Mouse (Mus musculus) cerebellum, adult 11 months (tissue): Measurements from ENCODE around the gene Ptgs2.

Source experiments
- DNase-seq: peaks from one replicate; pipeline ENCODE4 v3.0.0; 2022

Ptgs2 gene

GRCm38 (mm10) chr1:150099790-150100333 lies at the start of gene Ptgs2:
Gene Ptgs2, plus strand, starts transcription at chr1:150100031.
- DNase-seq: no peak

DNA sequence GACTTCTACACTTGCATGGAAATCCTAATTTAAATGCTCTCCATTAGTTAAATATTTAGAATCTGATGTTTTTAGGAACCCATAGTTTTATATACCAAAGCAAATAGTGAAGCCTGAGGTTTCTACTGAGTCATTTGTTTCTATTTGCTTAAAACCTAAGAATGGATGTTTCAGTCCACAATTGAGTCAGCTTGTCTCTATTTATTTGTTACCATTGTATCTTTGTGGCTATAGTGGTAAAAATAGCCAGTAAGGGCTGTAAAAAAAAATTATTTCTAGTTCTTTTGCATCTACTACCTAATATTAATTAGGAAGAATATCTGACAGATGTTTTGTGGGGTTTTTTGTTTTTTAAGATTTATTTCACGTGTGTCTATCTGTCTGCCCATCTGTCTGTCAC lies 49.6 kb upstream of the Ptgs2 start:
- no peak for DNase-seq

DNA sequence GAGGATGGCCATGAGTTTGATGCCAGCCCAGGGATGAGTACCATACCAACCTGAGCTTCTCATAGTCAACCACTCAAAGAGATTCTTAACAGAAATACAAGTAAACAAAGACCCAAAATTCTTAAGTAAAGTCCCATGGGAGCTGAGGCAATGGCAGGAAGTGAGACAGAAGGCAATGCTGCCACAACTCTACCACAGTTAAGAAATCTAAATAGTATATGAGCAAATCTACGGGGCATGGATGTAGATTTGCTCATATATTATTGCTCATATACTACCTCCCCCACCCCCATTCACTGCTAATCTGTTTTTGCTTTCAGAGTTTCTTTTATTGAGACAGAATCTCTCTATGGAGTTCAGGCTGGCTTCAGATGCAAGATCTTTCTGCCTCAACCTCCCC lies 34.1 kb upstream of the Ptgs2 start:
- no peak for DNase-seq

GRCm38 (mm10) chr1:150072880-150073279 lies 27.0 kb upstream of the Ptgs2 start:
- no peak for DNase-seq

DNA sequence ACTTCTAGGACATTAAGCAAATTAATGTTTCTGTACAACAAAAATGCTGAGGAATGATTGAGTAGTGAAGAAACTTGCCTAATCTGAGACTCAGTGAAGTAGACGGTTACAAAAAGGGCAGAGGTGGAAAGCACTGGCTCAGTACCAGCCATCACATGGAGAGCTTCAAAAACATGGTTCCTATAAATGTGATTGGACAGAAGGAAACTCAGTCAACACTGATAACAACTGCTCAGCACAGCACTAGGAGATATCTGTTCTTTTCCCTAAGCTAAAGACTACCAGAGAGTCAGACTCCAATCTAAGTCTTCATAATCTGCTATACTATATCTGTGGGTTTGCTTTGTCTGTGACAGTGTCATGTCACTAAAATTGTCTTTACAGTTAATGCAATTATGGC lies 25.2 kb upstream of the Ptgs2 start:
- DNase-seq: no peak

GRCm38 (mm10) chr1:150089040-150089692 lies 10.7 kb upstream of the Ptgs2 start:
- no peak for DNase-seq

- no peak for DNase-seq
These were observed 9.6 kb upstream of the Ptgs2 start for GRCm38 (mm10) chr1:150090229-150090628.

DNA sequence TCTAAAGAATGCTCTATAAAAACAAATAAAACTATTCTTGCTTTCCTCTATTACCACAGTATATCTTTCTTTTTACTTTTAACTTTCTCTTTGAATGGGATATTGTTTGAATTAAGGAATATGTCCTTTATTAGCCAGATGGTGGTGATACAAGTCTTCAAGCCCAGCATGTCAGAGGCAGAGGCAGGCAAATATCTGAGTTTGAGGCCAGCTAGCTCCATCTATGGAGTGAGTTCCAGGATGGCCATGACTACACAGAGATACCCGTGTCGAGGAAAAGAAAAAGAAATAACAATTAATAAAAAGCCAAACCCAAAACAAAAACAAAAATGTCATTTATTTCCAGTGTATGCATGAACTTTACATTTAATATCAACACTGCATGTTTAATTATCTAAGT lies 2.8 kb upstream of the Ptgs2 start:
- no peak for DNase-seq

DNA sequence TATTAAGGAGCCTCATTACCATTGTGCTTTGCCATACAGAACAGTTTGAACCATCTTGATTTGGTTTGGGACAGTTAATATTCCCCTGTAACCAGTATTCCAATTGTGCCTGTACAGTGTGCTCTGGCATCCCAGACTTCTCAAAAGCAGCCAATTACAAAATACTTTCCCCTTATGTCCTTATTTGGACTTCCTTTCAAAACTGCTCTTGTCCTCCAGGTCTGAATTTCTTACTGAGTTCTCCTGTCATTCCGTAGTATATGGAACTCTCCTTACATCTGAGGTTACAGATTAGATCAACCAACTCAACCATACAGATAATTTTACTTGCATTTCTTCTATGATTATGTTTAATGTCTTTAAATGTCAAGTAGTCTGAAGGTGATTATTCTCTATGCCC lies 2.1 kb upstream of the Ptgs2 start:
- no peak for DNase-seq

- DNase-seq: no peak
These were observed 457 bp upstream of the Ptgs2 start for GRCm38 (mm10) chr1:150099374-150099773.

GRCm38 (mm10) chr1:150104228-150104720 lies 4.4 kb downstream of the Ptgs2 start:
- DNase-seq: no peak

GRCm38 (mm10) chr1:150106736-150107135 lies 6.9 kb downstream of the Ptgs2 start:
- no peak for DNase-seq

GRCm38 (mm10) chr1:150109591-150109990 lies 9.8 kb downstream of the Ptgs2 start:
- DNase-seq: no peak

- no peak for DNase-seq
These were observed 15.5 kb downstream of the Ptgs2 start for GRCm38 (mm10) chr1:150115352-150115751.

DNA sequence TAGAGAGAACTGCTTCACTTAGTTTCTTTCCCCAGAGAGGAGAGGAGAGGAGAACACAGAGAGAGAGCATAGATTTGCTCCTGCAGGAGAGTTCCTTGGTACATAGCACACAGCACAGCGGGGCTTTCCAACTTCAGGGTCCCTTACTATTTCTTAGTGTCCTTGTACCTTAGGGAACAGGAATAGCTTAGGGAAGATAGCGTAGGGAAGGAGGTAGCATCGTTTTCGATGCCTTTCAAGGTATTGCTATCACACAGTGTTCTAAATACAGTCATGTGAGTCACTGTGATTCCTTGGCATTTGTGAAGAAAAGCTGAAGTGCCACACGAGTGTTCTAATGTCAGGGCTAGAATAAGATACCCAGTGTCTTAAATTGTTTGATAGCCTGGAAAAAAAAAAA lies 18.5 kb downstream of the Ptgs2 start:
- no peak for DNase-seq

GRCm38 (mm10) chr1:150125568-150125967 lies 25.7 kb downstream of the Ptgs2 start:
- DNase-seq: no peak

GRCm38 (mm10) chr1:150130070-150130469 lies 30.2 kb downstream of the Ptgs2 start:
- DNase-seq: no peak

- no peak for DNase-seq
These were observed 30.9 kb downstream of the Ptgs2 start for GRCm38 (mm10) chr1:150130586-150131275.

DNA sequence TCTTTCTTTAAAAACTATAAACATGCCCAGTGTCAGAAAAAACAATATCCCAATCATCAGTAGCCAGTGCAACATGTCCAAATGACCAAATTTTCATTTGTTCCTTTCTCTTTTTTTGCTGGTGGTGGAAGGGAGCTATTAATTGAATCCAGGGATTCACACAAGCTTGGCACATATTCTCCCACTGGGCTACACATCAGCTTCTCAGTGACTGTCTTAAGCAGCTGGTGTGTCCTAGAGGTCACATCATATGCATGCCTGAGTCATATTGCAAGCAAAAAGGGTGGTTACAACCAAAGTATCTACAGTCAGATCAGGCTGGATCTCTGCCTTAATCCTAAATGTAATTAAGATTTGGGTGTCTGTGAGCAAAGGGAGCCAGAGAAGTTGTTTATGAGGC lies 35.5 kb downstream of the Ptgs2 start:
- no peak for DNase-seq

GRCm38 (mm10) chr1:150139730-150140129 lies 39.9 kb downstream of the Ptgs2 start:
- no peak for DNase-seq

- DNase-seq: no peak
These were observed 42.1 kb downstream of the Ptgs2 start for GRCm38 (mm10) chr1:150141939-150142338.

DNA sequence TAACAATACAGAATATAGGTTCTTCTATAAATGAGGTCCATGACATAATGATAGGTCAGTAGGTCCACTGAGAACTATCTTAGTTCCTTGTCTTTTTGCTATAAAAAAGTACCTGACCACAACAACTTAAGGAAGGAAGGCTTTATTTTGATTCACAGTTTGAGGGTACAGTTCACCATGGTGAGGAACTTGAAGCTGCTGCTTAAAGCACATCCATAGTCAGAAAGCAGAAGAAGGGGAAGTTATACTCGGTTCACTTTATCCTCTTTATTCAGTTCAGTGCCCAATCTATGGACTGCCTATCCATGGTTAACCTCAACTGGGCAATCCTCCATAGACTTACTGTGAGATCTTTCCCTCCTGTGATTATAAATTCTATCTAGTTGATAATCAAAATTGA lies 43.7 kb downstream of the Ptgs2 start:
- no peak for DNase-seq

DNA sequence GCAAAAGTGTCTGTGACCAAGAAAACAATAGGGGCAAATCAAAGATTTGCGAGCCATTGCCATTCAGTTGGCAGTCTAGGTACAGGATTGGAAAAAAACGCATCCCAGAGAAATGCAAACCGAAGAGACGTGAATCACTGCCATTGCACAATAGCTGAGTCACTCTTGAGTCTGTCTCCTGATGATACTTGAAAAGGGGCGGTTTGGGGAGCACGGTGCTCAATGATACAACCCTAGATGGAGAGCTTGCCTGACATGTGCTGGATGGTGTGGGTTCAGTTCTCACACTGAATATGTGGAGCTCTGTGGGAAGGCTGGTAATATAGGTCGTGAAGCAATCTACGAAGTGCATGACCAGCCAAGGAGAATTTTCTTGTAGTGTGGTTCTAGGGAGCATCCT lies 45.2 kb downstream of the Ptgs2 start:
- no peak for DNase-seq

GRCm38 (mm10) chr1:150147272-150147671 lies 47.4 kb downstream of the Ptgs2 start:
- no peak for DNase-seq
